Mouse (Mus musculus) macrophage (primary cell): Measurements from ENCODE around the gene Afap1l2. TPM values are rescaled to one million over a fixed set of nuclear protein-coding genes. Genes with fewer than 3 reads are reported as not detected.

Source experiments
- H3K27ac ChIP-seq: fragments of 350-480 bp; formaldehyde crosslinking; 2 replicates; pipeline ENCODE4 v1.9.0; 2021
- H3K36me3 ChIP-seq: fragments of 350-480 bp; formaldehyde crosslinking; 2 replicates; pipeline ENCODE4 v1.9.0; 2021; ENCODE audit errors: inconsistent target
- H3K4me3 ChIP-seq: fragments of 350-480 bp; formaldehyde crosslinking; 2 replicates; pipeline ENCODE4 v1.9.0; 2021; ENCODE audit errors: inconsistent target
- H3K79me2 ChIP-seq: fragments of 350-480 bp; formaldehyde crosslinking; 2 replicates; pipeline ENCODE4 v1.9.0; 2021; ENCODE audit errors: inconsistent target
- WGBS: methylation state at CpG from one replicate; pipeline ENCODE4 v1.1.7; 2026; ENCODE audit warnings: inconsistent platforms; ENCODE audit not compliant: missing documents; 5-methylcytosine and 5-hydroxymethylcytosine counted together
- polyA plus RNA-seq: library from polyadenylated mRNA; stranded (reverse); fragments of 250-400 nt; gene quantifications from 3 replicates; pipeline ENCODE4 v1.2.4, GENCODE M21; 2018; ENCODE audit warnings: inconsistent platforms

Gene Afap1l2
- polyA plus RNA-seq, 1 experiment from 2014 or later: not detected

DNA sequence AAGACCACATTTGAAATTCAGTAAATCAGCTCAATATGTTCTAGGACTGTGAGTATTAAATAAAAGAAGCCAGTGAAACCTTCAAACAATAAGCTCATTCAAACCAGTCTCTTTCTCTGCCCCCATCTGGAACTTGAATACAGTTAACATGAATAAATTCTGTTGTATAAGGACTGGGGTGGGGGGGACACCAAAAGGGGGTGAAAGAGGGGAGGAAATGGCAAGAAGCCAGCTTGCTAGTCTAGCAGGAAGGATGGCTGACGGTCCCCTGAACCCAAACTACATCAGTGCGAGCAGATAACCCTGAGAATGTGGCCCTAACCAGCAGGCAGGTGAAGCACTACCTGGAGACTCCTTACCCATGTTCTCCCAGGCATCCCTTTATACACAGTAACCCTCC lies 9.1 kb downstream of the Afap1l2 start:
- Histone ChIP-seq H3K36me3 (no peaks in the 10 kb centered on the region), H3K79me2 (no peaks in the 10 kb centered on the region), H3K27ac (no peak overlapping the region), H3K4me3 (no peak overlapping the region)
- 71% methylated on average over 2 of the region's 2 CpGs for WGBS

- H3K79me2 ChIP-seq: no peaks in the 10 kb centered on the region
- H3K36me3 ChIP-seq: no peaks in the 10 kb centered on the region
- H3K27ac ChIP-seq: no peak overlapping the region
- H3K4me3 ChIP-seq: no peak overlapping the region
- WGBS: 90% methylated on average over 4 of the region's 4 CpGs
Observed at GRCm38 (mm10) chr19:56998331-56998730, 9.7 kb downstream of the Afap1l2 start.

GRCm38 (mm10) chr19:56997164-56997599 lies 10.8 kb downstream of the Afap1l2 start:
- Histone ChIP-seq H3K36me3 (no peaks in the 10 kb centered on the region), H3K4me3 (no peak overlapping the region), H3K27ac (no peak overlapping the region), H3K79me2 (no peaks in the 10 kb centered on the region)
- 30% methylated on average over 10 of the region's 10 CpGs for WGBS

DNA sequence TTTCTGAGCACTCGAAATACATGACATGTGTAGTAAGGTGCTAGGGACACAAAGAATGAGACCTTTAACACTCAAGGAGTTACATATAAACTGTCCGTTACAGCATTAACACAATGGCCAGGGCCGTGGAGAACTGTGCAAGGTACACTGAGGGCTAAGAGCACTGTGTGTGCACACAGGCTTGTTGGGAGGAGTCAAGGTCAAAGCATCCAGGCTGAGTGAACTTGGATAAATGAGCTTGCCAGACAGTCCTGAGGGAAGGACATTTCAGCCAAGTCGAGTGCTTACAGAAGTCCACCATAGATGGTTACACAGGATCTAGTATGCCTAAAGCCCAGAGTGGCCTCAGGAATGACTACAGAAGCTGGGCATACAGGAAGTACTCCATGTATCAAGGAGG lies 12.6 kb downstream of the Afap1l2 start:
- Histone ChIP-seq H3K36me3 (no peaks in the 10 kb centered on the region), H3K27ac (no peak overlapping the region), H3K79me2 (no peaks in the 10 kb centered on the region), H3K4me3 (no peak overlapping the region)
- 84% methylated on average over 4 of the region's 4 CpGs for WGBS

GRCm38 (mm10) chr19:56994653-56995052 lies 13.4 kb downstream of the Afap1l2 start:
- Histone ChIP-seq H3K79me2 (no peaks in the 10 kb centered on the region), H3K27ac (no peak overlapping the region)
- 82% methylated on average over 4 of the region's 4 CpGs for WGBS

DNA sequence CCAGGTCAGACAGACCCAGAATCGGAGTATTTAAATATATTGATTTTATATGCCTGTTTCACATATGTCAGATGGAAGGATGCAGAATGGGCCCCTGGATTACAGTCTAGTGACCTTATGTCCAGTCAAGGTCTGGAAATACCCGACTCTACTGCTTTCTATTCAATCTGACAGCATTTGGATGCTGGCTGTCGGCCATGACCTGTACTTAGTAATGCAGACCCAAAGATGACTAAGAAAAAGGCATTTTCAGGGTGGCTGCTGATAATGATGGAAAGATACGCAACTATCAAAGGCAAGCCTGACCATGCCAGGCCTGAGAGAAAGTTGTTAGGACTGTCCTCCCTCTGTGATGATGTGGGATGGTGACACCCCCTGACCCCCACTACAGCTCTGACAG lies 14.3 kb downstream of the Afap1l2 start:
- 82% methylated on average over 4 of the region's 4 CpGs for WGBS
- H3K27ac ChIP-seq: no peak overlapping the region
- H3K79me2 ChIP-seq: no peaks in the 10 kb centered on the region
- H3K4me3 ChIP-seq: no peak overlapping the region
- H3K36me3 ChIP-seq: no peaks in the 10 kb centered on the region

More at GRCm38 (mm10) chr19:56994653-56995052, 13.4 kb downstream of the Afap1l2 start:
- H3K36me3 ChIP-seq: no peaks in the 10 kb centered on the region
- no peak overlapping the region for H3K4me3 ChIP-seq

DNA sequence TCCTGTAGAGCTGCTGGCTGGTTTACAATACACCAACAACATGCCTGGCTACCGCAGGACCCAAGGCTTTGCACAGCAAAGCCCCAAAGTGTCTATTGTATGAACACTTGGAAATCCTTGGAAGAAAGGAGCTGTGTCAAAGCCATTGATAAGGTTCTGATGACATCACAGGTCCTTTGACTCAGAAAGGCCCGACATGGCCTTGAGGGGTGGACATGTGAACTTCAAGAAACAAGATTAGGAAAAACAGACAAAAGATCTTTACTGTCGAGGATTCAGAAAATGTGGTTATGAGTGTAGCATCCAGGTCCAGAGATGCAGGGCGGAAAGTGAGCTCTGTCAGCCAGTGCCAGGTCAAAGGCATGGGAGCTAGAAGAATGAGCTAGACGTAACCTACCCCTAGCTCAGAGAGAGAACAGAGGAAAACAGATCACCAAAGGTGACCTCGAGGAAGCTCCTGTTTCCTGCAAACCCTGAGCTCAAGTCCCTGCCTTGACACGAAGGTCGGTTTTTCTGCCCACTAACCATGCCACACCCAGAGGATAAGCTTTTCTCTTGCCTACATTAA lies 15.0 kb downstream of the Afap1l2 start:
- no peaks in the 10 kb centered on the region for H3K36me3 ChIP-seq
- WGBS: 55% methylated on average over 8 of the region's 8 CpGs
- H3K79me2 ChIP-seq: no peaks in the 10 kb centered on the region
- no peak overlapping the region for H3K4me3 ChIP-seq
- no peak overlapping the region for H3K27ac ChIP-seq

DNA sequence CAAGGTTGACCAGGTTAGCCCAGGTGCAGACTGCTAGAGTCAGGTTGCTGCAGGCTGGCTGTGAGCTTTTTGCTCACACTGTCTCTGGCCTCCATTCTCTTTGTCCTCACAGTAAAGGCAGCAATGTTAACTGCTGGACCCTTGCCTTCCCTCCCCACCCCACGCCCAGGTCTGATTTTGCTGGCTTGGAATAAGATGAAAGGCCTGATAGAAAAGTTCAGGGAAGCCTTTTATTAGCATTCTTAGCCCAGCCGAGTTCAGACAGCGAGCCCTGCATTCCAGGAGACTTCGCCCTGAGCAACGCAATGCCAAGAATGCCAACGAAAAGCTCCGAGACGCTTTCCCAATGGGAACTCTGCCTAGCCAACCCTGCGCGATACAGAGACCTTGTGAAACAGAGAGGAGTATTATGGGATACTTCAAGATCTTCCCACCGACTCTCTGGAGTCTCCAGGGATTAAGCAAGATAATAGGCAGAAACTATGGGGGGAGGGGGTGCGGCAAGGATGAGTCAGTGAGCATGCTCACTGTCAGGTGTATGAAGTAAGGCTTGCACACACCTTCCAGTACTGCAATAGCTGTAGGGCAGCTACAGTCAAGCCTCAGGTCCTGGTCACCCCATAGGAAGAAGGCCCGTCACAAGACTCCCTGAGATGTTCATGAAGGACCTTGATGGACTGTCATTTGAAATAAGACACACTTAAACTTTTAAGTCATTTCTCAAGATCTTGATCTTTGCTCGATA lies 17.5 kb downstream of the Afap1l2 start:
- no peaks in the 10 kb centered on the region for H3K36me3 ChIP-seq
- WGBS: 88% methylated on average over 14 of the region's 14 CpGs
- H3K27ac ChIP-seq: no peak overlapping the region
- no peaks in the 10 kb centered on the region for H3K79me2 ChIP-seq
- H3K4me3 ChIP-seq: no peak overlapping the region

- Histone ChIP-seq H3K27ac (no peak overlapping the region), H3K79me2 (no peaks in the 10 kb centered on the region), H3K4me3 (no peak overlapping the region), H3K36me3 (no peaks in the 10 kb centered on the region)
- WGBS: 98% methylated on average over 8 of the region's 8 CpGs
Observed at GRCm38 (mm10) chr19:56989171-56989570, 18.9 kb downstream of the Afap1l2 start.

GRCm38 (mm10) chr19:56984229-56984628 lies 23.8 kb downstream of the Afap1l2 start:
- H3K4me3 ChIP-seq: no peak overlapping the region
- H3K27ac ChIP-seq: no peak overlapping the region
- no peaks in the 10 kb centered on the region for H3K36me3 ChIP-seq
- no peaks in the 10 kb centered on the region for H3K79me2 ChIP-seq
- 78% methylated on average over 4 of the region's 4 CpGs for WGBS

- H3K4me3 ChIP-seq: no peak overlapping the region
- H3K79me2 ChIP-seq: no peaks in the 10 kb centered on the region
- WGBS: 71% methylated on average over 10 of the region's 10 CpGs
- no peaks in the 10 kb centered on the region for H3K36me3 ChIP-seq
- H3K27ac ChIP-seq: no peak overlapping the region
Observed at GRCm38 (mm10) chr19:56983757-56984156, 24.3 kb downstream of the Afap1l2 start.

GRCm38 (mm10) chr19:56981760-56982159 lies 26.3 kb downstream of the Afap1l2 start:
- H3K4me3 ChIP-seq: no peak overlapping the region
- WGBS: 75% methylated on average over 9 of the region's 9 CpGs
- H3K36me3 ChIP-seq: no peaks in the 10 kb centered on the region
- H3K79me2 ChIP-seq: no peaks in the 10 kb centered on the region
- H3K27ac ChIP-seq: no peak overlapping the region

- Histone ChIP-seq H3K27ac (no peak overlapping the region), H3K36me3 (no peaks in the 10 kb centered on the region), H3K79me2 (no peaks in the 10 kb centered on the region), H3K4me3 (no peak overlapping the region)
- 91% methylated on average over 2 of the region's 2 CpGs for WGBS
Observed at GRCm38 (mm10) chr19:56980803-56981202, 27.2 kb downstream of the Afap1l2 start.

DNA sequence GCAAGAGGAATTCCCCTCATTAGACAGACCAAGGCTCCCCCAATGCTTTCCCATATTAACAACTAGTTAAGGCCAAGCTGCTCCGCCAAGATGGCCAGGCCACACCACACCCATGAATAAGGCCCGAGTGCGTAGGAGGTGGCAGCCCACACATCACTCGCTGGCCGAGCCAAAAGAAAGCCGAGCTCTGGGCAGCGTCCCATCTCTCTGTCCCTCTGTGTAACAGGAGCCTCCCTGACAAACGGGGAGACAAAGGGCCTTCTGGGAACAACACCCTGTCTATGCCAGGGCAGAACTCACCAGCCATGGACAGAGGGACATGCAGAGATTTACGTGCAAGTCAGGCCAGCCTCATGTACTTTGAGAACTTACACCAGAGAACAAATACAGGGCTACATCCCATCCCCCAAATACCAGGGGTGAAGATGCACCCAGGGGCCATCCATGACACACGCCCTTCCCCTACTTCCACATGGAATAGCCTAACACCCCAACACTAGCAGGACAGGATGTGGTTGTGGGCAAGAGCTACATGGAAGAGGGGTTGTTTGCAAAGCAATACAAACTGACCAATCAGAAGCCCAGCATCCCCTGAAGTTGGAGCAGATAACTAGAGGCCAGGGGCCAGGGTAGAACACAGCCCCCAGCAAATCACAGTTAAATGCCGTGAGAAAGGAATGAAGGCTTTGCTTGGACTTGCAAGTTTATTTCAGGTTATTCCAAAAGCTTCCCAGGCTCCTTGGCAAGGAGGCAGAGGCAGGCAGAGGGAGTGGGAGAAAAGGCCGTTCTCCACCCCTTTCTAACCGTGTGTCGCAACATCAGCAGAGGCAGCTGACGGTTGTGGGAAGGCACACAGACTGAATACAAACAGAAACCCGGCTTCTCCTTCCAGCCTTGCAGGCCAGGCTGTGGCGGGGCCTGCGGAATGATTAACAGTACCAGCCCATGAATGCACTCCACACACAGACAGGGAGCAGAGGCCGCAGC lies 30.8 kb downstream of the Afap1l2 start:
- H3K79me2 ChIP-seq: no peaks in the 10 kb centered on the region
- H3K36me3 ChIP-seq: no peaks in the 10 kb centered on the region
- no peak overlapping the region for H3K4me3 ChIP-seq
- H3K27ac ChIP-seq: no peak overlapping the region
- 64% methylated on average over 18 of the region's 19 CpGs for WGBS

DNA sequence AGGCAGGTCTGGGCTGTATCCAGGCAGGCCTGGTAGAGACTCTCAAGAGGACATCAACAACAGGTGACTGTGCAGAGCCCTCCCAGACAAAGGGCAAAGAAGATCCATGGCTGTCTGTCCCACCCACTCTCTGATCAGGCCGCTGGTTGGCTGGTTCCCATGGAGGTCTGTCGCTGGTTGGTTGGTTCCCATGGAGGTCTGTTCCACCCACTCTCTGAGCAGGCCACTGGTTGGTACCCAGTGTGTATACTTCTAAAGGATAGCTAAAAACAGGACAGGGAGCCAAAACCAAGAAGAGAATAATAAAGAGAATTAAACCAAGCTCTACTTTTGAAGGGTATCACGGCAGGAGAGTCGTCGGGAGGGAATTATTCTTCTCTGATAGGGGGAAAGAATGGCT lies 31.5 kb downstream of the Afap1l2 start:
- WGBS: 89% methylated on average over 5 of the region's 5 CpGs
- H3K79me2 ChIP-seq: no peaks in the 10 kb centered on the region
- H3K4me3 ChIP-seq: no peak overlapping the region
- no peak overlapping the region for H3K27ac ChIP-seq
- no peaks in the 10 kb centered on the region for H3K36me3 ChIP-seq
